Mouse (Mus musculus) heart, adult 2 months (tissue): ENCODE measurements at regions not wholly inside any gene's neighbourhood (a gene's known extent, or its start where the extent isn't known, plus 50 kb on each side); places are given as distances from the start of the nearest gene placed in this dataset.

Experiments
- DNase-seq, 2 experiments: peaks; one replicate each; pipeline ENCODE4 v3.0.0; 2021
- H3K27ac ChIP-seq: fragments of 200-600 bp; 2 replicates; pipeline ENCODE4 v1.8.1; 2022
- H3K27me3 ChIP-seq: fragments of 200-500 bp; 2 replicates; pipeline ENCODE4 v1.6.1; 2012; ENCODE audit warnings: mild to moderate bottlenecking, low read length, inconsistent platforms, mixed read lengths; ENCODE audit not compliant: control insufficient read depth, insufficient read depth
- H3K36me3 ChIP-seq: fragments of 200-500 bp; 2 replicates; pipeline ENCODE4 v1.6.1; 2012; ENCODE audit warnings: low read length, inconsistent platforms; ENCODE audit not compliant: control insufficient read depth, insufficient read depth
- H3K4me1 ChIP-seq: fragments of 200-500 bp; 2 replicates; pipeline ENCODE4 v1.6.1; 2011; ENCODE audit warnings: low read length; ENCODE audit not compliant: control insufficient read depth, insufficient read depth
- H3K4me3 ChIP-seq: fragments of 200-600 bp; 2 replicates; pipeline ENCODE4 v1.8.1; 2022
- H3K79me2 ChIP-seq: fragments of 200-500 bp; replicated peaks from 2 replicates; pipeline ENCODE4 v1.6.1; 2012; ENCODE audit warnings: mild to moderate bottlenecking, inconsistent platforms, low read length, moderate library complexity, mixed read lengths; ENCODE audit not compliant: control insufficient read depth, insufficient read depth
- H3K9ac ChIP-seq: fragments of 200-500 bp; 2 replicates; pipeline ENCODE4 v1.6.1; 2012; ENCODE audit warnings: low read depth, mild to moderate bottlenecking, control low read depth, inconsistent platforms, low read length, mixed read lengths
- CTCF ChIP-seq: fragments of 200-600 bp; IDR thresholded peaks from 2 replicates; pipeline ENCODE4 v1.8.1; 2022; ENCODE audit warnings: antibody characterized with exemption, mild to moderate bottlenecking, moderate library complexity
- EP300 ChIP-seq: fragments of 200-500 bp; IDR thresholded peaks from 2 replicates; pipeline ENCODE4 v1.6.1; 2011; ENCODE audit warnings: low read depth, low read length, control low read depth; ENCODE audit not compliant: insufficient read depth
- POLR2A ChIP-seq: fragments of 200-500 bp; IDR thresholded peaks from 2 replicates; pipeline ENCODE4 v1.6.1; 2011; ENCODE audit warnings: mild to moderate bottlenecking, low read depth, low read length, control low read depth; ENCODE audit not compliant: insufficient read depth
- WGBS: fragments of 180-500 bp; shearing (Covaris S2); methylation state at CpG from one replicate; pipeline ENCODE4 v1.1.7; 2018; 5-methylcytosine and 5-hydroxymethylcytosine counted together
- intact Hi-C: fragments of 180-260 bp; cut with DNase I; formaldehyde crosslinking; loops from one replicate; pipeline ENCODE4 v1.15.1; 2025

DNA sequence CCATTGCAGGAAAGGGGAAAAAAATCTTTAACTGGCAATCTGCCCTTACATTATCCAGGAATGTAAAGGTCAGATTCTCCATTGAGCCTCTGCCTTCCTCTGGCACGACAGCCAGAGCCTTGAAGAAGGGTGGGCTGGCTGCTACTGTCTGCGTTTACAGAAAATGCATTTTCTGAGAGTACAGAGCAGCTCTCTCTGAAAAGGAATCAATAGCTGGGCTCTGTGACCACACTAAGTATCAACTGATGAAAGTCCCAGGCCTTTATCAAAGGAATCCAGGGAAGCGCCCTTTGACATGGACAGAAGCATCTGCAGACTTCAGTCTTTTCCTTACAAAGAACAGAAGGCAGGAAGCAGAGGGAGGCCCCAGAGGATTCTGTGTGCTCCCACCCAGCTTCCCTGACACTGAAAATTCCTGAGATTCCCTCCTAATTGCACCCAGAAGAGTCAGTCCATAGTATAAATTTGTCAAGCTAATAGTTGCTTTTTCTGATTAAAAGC lies 124.2 kb downstream of the Ankrd50 start:
- Histone ChIP-seq H3K27ac (peak overlapping the region; percentile 66), H3K79me2 (no peaks in the 10 kb centered on the region), H3K36me3 (peaks cover 6% of the 10 kb centered on the region; the same call in 1 of the 2 replicates), H3K9ac (no peak overlapping the region; the same call in 1 of the 2 replicates), H3K4me3 (no peak overlapping the region), H3K4me1 (peaks cover 10% of the 10 kb centered on the region), H3K27me3 (no peaks in the 10 kb centered on the region)
- peak in 1 of 2 experiments; percentile 21 for DNase-seq
- WGBS = 28% methylated on average over 3 of the region's 3 CpGs
- TF ChIP-seq CTCF = no peak
- no peak for TF ChIP-seq EP300
- no peak for TF ChIP-seq POLR2A
- intact Hi-C loops = loop anchor here (5.0 kb wide), 3 partner anchors 78 to 122 kb away; partner anchors contain the start of gene Ankrd50

- Histone ChIP-seq H3K4me3 (no peak overlapping the region; the same call in 1 of the 2 replicates), H3K36me3 (peaks cover 4% of the 10 kb centered on the region; the same call in 1 of the 2 replicates), H3K4me1 (peaks cover 10% of the 10 kb centered on the region), H3K9ac (peak overlapping the region; percentile 52), H3K27ac (peak overlapping the region; percentile 75), H3K27me3 (no peaks in the 10 kb centered on the region), H3K79me2 (no peaks in the 10 kb centered on the region)
- intact Hi-C loops = loop anchor here (5.0 kb wide), 1 partner anchor 46 kb away; no protein-coding TSS in a partner anchor
- WGBS = 23% methylated on average over 14 of the region's 14 CpGs
- TF ChIP-seq EP300 = 0 out of 2 replicates have a peak, but pooled peaks have one; percentile 17
- TF ChIP-seq CTCF = no peak
- no peak for TF ChIP-seq POLR2A
- DNase-seq = peak; percentile 35 to 68
Measured at GRCm38 (mm10) chr3:38357905-38358491, 126.6 kb downstream of the Ankrd50 start.

GRCm38 (mm10) chr3:38344283-38344682 lies 140.4 kb downstream of the Ankrd50 start:
- Histone ChIP-seq H3K27me3 (no peaks in the 10 kb centered on the region), H3K79me2 (no peaks in the 10 kb centered on the region), H3K4me3 (no peak overlapping the region), H3K4me1 (peaks cover 1% of the 10 kb centered on the region; the same call in 1 of the 2 replicates), H3K27ac (no peak overlapping the region), H3K36me3 (no peaks in the 10 kb centered on the region), H3K9ac (no peak overlapping the region)
- TF ChIP-seq POLR2A (no peak), CTCF (no peak), EP300 (no peak)
- intact Hi-C loops = no loop called here
- 35% methylated on average over 2 of the region's 2 CpGs for WGBS
- DNase-seq = no peak

GRCm38 (mm10) chr3:38341666-38342065 lies 143.0 kb downstream of the Ankrd50 start:
- TF ChIP-seq POLR2A = no peak
- no peak for TF ChIP-seq EP300
- TF ChIP-seq CTCF = no peak
- Histone ChIP-seq H3K79me2 (no peaks in the 10 kb centered on the region), H3K27me3 (no peaks in the 10 kb centered on the region), H3K4me3 (no peak overlapping the region), H3K4me1 (peaks cover 1% of the 10 kb centered on the region; the same call in 1 of the 2 replicates), H3K36me3 (no peaks in the 10 kb centered on the region), H3K27ac (no peak overlapping the region), H3K9ac (no peak overlapping the region)
- DNase-seq = no peak
- 84% methylated on average over 1 of the region's 1 CpGs for WGBS
- intact Hi-C loops = no loop called here

GRCm38 (mm10) chr3:38333321-38333910 lies 151.2 kb downstream of the Ankrd50 start:
- no peaks in the 10 kb centered on the region for H3K36me3 ChIP-seq
- DNase-seq = no peak
- H3K27me3 ChIP-seq = no peaks in the 10 kb centered on the region
- TF ChIP-seq EP300 (no peak), CTCF (no peak), POLR2A (no peak)
- H3K27ac ChIP-seq = no peak overlapping the region
- intact Hi-C loops = no loop called here
- H3K79me2 ChIP-seq = no peaks in the 10 kb centered on the region
- no peak overlapping the region for H3K4me3 ChIP-seq
- WGBS = 54% methylated on average over 3 of the region's 3 CpGs
- H3K4me1 ChIP-seq = no peaks in the 10 kb centered on the region
- no peak overlapping the region for H3K9ac ChIP-seq

GRCm38 (mm10) chr3:38331169-38331568 lies 153.5 kb downstream of the Ankrd50 start:
- intact Hi-C loops = no loop called here
- H3K4me3 ChIP-seq = no peak overlapping the region
- no peak overlapping the region for H3K9ac ChIP-seq
- no peaks in the 10 kb centered on the region for H3K27me3 ChIP-seq
- no peaks in the 10 kb centered on the region for H3K4me1 ChIP-seq
- no peaks in the 10 kb centered on the region for H3K36me3 ChIP-seq
- no peak for TF ChIP-seq EP300
- TF ChIP-seq POLR2A = no peak
- no peak for TF ChIP-seq CTCF
- H3K79me2 ChIP-seq = no peaks in the 10 kb centered on the region
- no peak for DNase-seq
- no peak overlapping the region for H3K27ac ChIP-seq
